Mouse (Mus musculus): ENCODE measurements at regions not wholly inside any gene's neighbourhood (a gene's known extent, or its start where the extent isn't known, plus 50 kb on each side); places are given as distances from the start of the nearest gene placed in this dataset.

- H3K9me3 ChIP-seq (replicated peaks; ENCODE audit: insufficient read depth, low read length) = no peaks in the 10 kb centered on the region
- no peak for DNase-seq (ENCODE audit: low read depth, low spot score)
- no peak for TF ChIP-seq JUND (IDR thresholded peaks at IDR 0.05; ENCODE audit: low read depth, low read length)
- no peak for TF ChIP-seq ZKSCAN1 (IDR thresholded peaks at IDR 0.05; ENCODE audit: low read depth, low read length)
- no peak for TF ChIP-seq BHLHE40 (IDR thresholded peaks at IDR 0.05; ENCODE audit: borderline replicate concordance, low read depth, low read length)
- no peak for TF ChIP-seq RCOR1 (IDR thresholded peaks at IDR 0.05; ENCODE audit: low read depth, low read length)
- TF ChIP-seq ZC3H11A (IDR thresholded peaks at IDR 0.05; ENCODE audit: low read depth, low read length) = no peak
- no peak for TF ChIP-seq NELFE (IDR thresholded peaks at IDR 0.05; ENCODE audit: low read depth, low read length)
- TF ChIP-seq MYC (IDR thresholded peaks at IDR 0.05; ENCODE audit: low read depth, low read length) = no peak
- TF ChIP-seq POLR2A (IDR thresholded peaks at IDR 0.05; ENCODE audit: control insufficient read depth in 1 of 2, insufficient read depth in 1 of 2, low read depth in 1 of 2, low read length in 2 of 2, poor library complexity in 1 of 2) = no peak
- TF ChIP-seq MAX (IDR thresholded peaks at IDR 0.05; ENCODE audit: low read length) = no peak
- no peak for TF ChIP-seq UBTF (IDR thresholded peaks at IDR 0.05; ENCODE audit: borderline replicate concordance, insufficient read depth, low read depth, low read length)
- no peak for TF ChIP-seq GATA1 (IDR thresholded peaks at IDR 0.05; ENCODE audit: low read depth, low read length)
- TF ChIP-seq TBP (IDR thresholded peaks at IDR 0.05; ENCODE audit: low read depth, low read length) = no peak
- TF ChIP-seq POLR2AphosphoS5 (IDR thresholded peaks at IDR 0.05; ENCODE audit: borderline replicate concordance, low read depth, low read length) = no peak
Observed at GRCm38 (mm10) chr5:89944855-89945659, 61.9 kb upstream of the Adamts3 start.

DNA sequence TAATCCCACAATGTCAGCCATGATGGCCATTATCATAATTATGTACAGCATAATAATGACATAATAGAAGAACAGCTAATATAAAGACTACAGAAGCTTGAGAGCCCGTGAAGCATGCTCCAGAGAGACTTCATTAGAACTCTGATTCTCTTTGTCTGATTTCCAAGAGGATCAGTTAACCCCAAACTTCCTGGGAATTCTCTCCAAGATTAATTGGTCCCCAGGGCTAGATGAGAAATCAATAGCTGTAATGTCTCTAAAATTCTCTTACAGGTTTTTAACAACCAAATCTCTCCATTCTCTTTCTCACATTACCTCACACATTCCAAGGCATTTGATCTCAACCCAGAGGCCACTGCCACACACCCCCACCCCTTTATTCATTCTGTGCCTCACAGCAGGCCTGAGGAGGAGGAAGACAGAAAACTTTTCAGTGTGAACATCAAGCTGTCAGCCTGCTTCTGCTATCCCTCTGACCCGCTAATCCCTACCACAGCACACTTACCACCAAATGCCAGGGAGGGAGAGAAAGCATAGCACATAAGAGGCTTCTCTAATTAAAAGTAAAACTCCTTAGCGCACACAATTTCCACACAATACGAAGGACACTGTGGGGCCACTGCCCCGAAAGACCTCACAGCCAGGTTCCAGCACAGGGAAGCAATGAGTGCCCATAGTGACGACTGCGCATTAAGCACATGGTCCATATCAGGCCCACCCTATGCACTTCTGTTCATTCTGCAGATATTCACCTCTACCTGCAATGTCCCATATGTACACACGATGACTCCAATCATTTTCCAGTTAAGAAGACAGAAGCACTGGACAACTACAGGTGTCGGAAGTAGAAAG is 60.4 kb upstream of the Adamts3 start:
- H3K79me2 ChIP-seq (ENCODE audit: control insufficient read depth, insufficient read depth, low read length, poor library complexity) = no peaks in the 10 kb centered on the region
- TF ChIP-seq SMC3 (IDR thresholded peaks at IDR 0.05; ENCODE audit: low read depth, low read length) (no peak), POLR2A (IDR thresholded peaks at IDR 0.05; ENCODE audit: control insufficient read depth in 1 of 2, insufficient read depth in 1 of 2, low read depth in 1 of 2, low read length in 2 of 2, poor library complexity in 1 of 2) (no peak), ZKSCAN1 (IDR thresholded peaks at IDR 0.05; ENCODE audit: low read depth, low read length) (no peak), ETS1 (IDR thresholded peaks at IDR 0.05; ENCODE audit: low read depth, low read length) (no peak), SIN3A (IDR thresholded peaks at IDR 0.05; ENCODE audit: low read length) (no peak), TBP (IDR thresholded peaks at IDR 0.05; ENCODE audit: low read depth, low read length) (no peak), EP300 (IDR thresholded peaks at IDR 0.05; ENCODE audit: low read depth in 1 of 2, low read length in 2 of 2) (no peak), GABPA (IDR thresholded peaks at IDR 0.05; ENCODE audit: low read depth, low read length) (no peak), ZMIZ1 (IDR thresholded peaks at IDR 0.05; ENCODE audit: low read depth, low read length) (no peak), ZNF384 (IDR thresholded peaks at IDR 0.05; ENCODE audit: low read depth, low read length) (no peak), TAL1 (IDR thresholded peaks at IDR 0.05; ENCODE audit: low read length) (no peak), KAT2A (conservative IDR thresholded peaks at IDR 0.05; ENCODE audit: low read depth, low read length) (no peak), E2F4 (IDR thresholded peaks at IDR 0.05; ENCODE audit: borderline replicate concordance, low read depth, low read length) (no peak)

More at GRCm38 (mm10) chr5:89944855-89945659, 61.9 kb upstream of the Adamts3 start:
- no peaks in the 10 kb centered on the region for H3K4me1 ChIP-seq (ENCODE audit: control insufficient read depth in 1 of 2, insufficient read depth in 2 of 2, low read length in 2 of 2)
- no peaks in the 10 kb centered on the region for H3K36me3 ChIP-seq (ENCODE audit: control insufficient read depth in 1 of 2, insufficient read depth in 2 of 2, low read length in 2 of 2)
- no peak overlapping the region for H3K27ac ChIP-seq (ENCODE audit: control insufficient read depth, low read depth, low read length)
- H3K79me2 ChIP-seq (ENCODE audit: control insufficient read depth, insufficient read depth, low read length, poor library complexity) = no peaks in the 10 kb centered on the region
- no peak overlapping the region for H3K9ac ChIP-seq (ENCODE audit: control insufficient read depth, low read depth, low read length, poor library complexity, severe bottlenecking)
- H3K4me3 ChIP-seq (ENCODE audit: control insufficient read depth in 1 of 2, insufficient read depth in 1 of 2, low read depth in 2 of 2, low read length in 2 of 2) = no peak overlapping the region
- no peaks in the 10 kb centered on the region for H3K27me3 ChIP-seq (ENCODE audit: control insufficient read depth in 1 of 2, insufficient read depth in 2 of 2, low read length in 2 of 2)

More for the DNA sequence above, 60.4 kb upstream of the Adamts3 start:
- Histone ChIP-seq H3K9ac (ENCODE audit: control insufficient read depth, low read depth, low read length, poor library complexity, severe bottlenecking) (no peak overlapping the region), H3K9me3 (replicated peaks; ENCODE audit: insufficient read depth, low read length) (no peaks in the 10 kb centered on the region), H3K27ac (ENCODE audit: control insufficient read depth, low read depth, low read length) (no peak overlapping the region), H3K36me3 (ENCODE audit: control insufficient read depth in 1 of 2, insufficient read depth in 2 of 2, low read length in 2 of 2) (no peaks in the 10 kb centered on the region), H3K27me3 (ENCODE audit: control insufficient read depth in 1 of 2, insufficient read depth in 2 of 2, low read length in 2 of 2) (no peaks in the 10 kb centered on the region), H3K4me3 (ENCODE audit: control insufficient read depth in 1 of 2, insufficient read depth in 1 of 2, low read depth in 2 of 2, low read length in 2 of 2) (no peak overlapping the region), H3K4me1 (ENCODE audit: control insufficient read depth in 1 of 2, insufficient read depth in 2 of 2, low read length in 2 of 2) (no peaks in the 10 kb centered on the region)
- no peak for DNase-seq (ENCODE audit: low read depth, low spot score)

Data from MEL (cell line).